Mouse (Mus musculus) megakaryocyte-erythroid progenitor cell, adult 5-6 weeks (primary cell): Measurements from ENCODE around the gene Trim45. TPM values are rescaled to one million over a fixed set of nuclear protein-coding genes. Genes with fewer than 3 reads are reported as not detected.

ENCODE experiments used
- total RNA-seq, 2 experiments: library from RNA; stranded (forward) in 1 of 2; stranded (reverse) in 1 of 2; fragments of 200-1000, 215-1000 nt in 1 of 2; fragments of >200 nt in 1 of 2; fragmentation: Nextera tagmentation in 1 of 2; gene quantifications; 2 replicates each; pipeline ENCODE4 v1.2.3; 2014 to 2017

The Trim45 gene
- total RNA-seq, 2 experiments from 2014 or later: 1.0 to 4.8 TPM

Other genes starting within 250 kb of the Trim45 start
- gene Man1a2, start 236.7 kb upstream of the Trim45 start, total RNA-seq (2014; fragmentation: Nextera tagmentation): 23.6 and 24.6 TPM in 2 replicates
- 50.7 and 115 TPM in 2 replicates for gene Man1a2, start 236.7 kb upstream of the Trim45 start, total RNA-seq (2017)
- gene Vtcn1, start 96.7 kb upstream of the Trim45 start, total RNA-seq (2014; fragmentation: Nextera tagmentation): not detected in 2 replicates
- gene Vtcn1, start 96.7 kb upstream of the Trim45 start, total RNA-seq (2017): not detected in 2 replicates
- 23.5 and 37.1 TPM in 2 replicates for gene Ttf2, start 47.5 kb downstream of the Trim45 start, total RNA-seq (2014; fragmentation: Nextera tagmentation)
- 27.3 and 30.1 TPM in 2 replicates for gene Ttf2, start 47.5 kb downstream of the Trim45 start, total RNA-seq (2017)
- gene Cd101, start 107.4 kb downstream of the Trim45 start, total RNA-seq (2014; fragmentation: Nextera tagmentation): 0.15 TPM in 1 of 2 replicates, not detected in the other
- 0.30 TPM in 1 of 2 replicates, not detected in the other for gene Cd101, start 107.4 kb downstream of the Trim45 start, total RNA-seq (2017)
- not detected in 2 replicates for gene Ptgfrn, start 188.1 kb downstream of the Trim45 start, total RNA-seq (2014; fragmentation: Nextera tagmentation)
- gene Ptgfrn, start 188.1 kb downstream of the Trim45 start, total RNA-seq (2017): not detected in 2 replicates